In the genomic region with DNA sequence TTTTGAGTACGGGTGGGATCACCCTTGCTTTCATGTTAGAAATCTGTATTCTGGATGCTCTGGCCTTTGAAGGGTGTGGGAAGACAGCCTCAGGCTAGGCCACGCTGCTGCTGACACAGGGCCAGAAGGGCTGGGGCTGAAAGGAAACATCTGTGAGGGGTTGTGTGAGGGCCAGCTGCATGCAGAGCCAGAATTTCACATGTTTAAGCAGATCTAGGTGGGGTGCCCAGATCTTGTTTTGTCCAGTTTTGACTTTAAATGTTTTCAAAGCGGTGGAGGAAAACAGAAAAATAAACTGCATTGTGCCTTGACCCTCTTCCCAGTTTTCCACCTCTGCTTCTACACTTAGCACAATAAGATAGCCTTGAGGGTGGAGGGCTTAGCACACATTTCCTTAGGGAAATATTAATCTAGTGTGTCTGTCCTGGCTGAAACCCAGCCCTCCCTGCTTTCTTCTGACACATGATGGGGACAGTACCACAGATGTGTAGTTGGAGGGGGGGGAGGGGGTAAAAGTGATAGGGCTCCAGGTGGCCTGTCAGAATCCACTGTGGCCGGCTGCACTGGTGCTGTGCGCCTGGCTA, we compare ENCODE assay signal across 9 mouse cellular contexts. TPM values are rescaled to one million over a fixed set of nuclear protein-coding genes. Genes with fewer than 3 reads are reported as not detected.
DNase-seq lines count a peak whose midpoint lies in the region; ATAC-seq lines count a peak whose summit lies in the region.
"Had no signal": no experiment of that assay in that cellular context is flagged by ENCODE, and none has a peak within 500 bp of the region (broad histone marks: within the 10 kb centered on the region; RNA-seq: fewer than 3 reads in every experiment).

No protein-coding gene starts in this region.

- H3K27ac ChIP-seq in heart, embryonic 16.5 days (ENCODE audit: low read length), result peak overlapping the region; percentile 54
- H3K27ac ChIP-seq: liver, embryonic 14.5 days had no signal

- no peak overlapping the region for H3K9ac ChIP-seq in heart, embryonic 16.5 days (ENCODE audit: low read length)
- H3K9ac ChIP-seq: liver, embryonic 14.5 days had no signal

- H3K4me1 ChIP-seq in heart, embryonic 16.5 days (ENCODE audit: control insufficient read depth, insufficient read depth, low read length), result peaks cover 3% of the 10 kb centered on the region

- no peak overlapping the region for H3K4me2 ChIP-seq in heart, embryonic 16.5 days (ENCODE audit: low read depth, low read length)

- 55% methylated on average over 5 of the region's 5 CpGs for WGBS in heart, embryonic 16.5 days

- H3K9me3 ChIP-seq in heart, embryonic 16.5 days (replicated peaks; ENCODE audit: control insufficient read depth, low read length), result peaks cover 5% of the 10 kb centered on the region

- peak; percentile 56 for DNase-seq in urinary bladder, postnatal 25 days (ENCODE audit: low spot score)
- no peak for DNase-seq in urinary bladder, postnatal 10 days (ENCODE audit: low spot score)
- DNase-seq in kidney, postnatal 10 days, result peak; percentile 84
- peak; percentile 72 for DNase-seq in skeletal muscle tissue, adult 2 months (ENCODE audit: low read depth, low spot score)
- no peak for DNase-seq in right cerebral cortex, postnatal 36 days (ENCODE audit: low spot score in 2 of 2)
- DNase-seq in cerebellum, adult 11-12 months, result no peak

- H3K27me3 ChIP-seq in heart, embryonic 16.5 days (ENCODE audit: control insufficient read depth, insufficient read depth, low read length), result no peaks in the 10 kb centered on the region

- ATAC-seq in heart, embryonic 16.5 days (replicated peaks; ENCODE audit: extremely low read depth, insufficient read depth, low FRiP score), result peak; percentile 80
- ATAC-seq in erythroblast, adult 5-6 weeks (replicated peaks; ENCODE audit: low FRiP score, poor library complexity, severe bottlenecking), result no peak

- H3K36me3 ChIP-seq in heart, embryonic 16.5 days (ENCODE audit: control insufficient read depth, insufficient read depth), result peaks cover 32% of the 10 kb centered on the region

- H3K4me3 ChIP-seq in heart, embryonic 16.5 days (ENCODE audit: low read length), result no peak overlapping the region

RNA-seq across cellular contexts. Expression of a gene that starts 11.8 kb away (rescaled TPM):
- polyA plus RNA-seq in heart, embryonic 16.5 days (2015; fragmentation: Nextera tagmentation; extraction: Ambion mirVana), result 2.7 and 2.8 TPM in 2 replicates
- total RNA-seq in erythroblast, adult 5-6 weeks (2015; ENCODE audit: low replicate concordance), result not detected in 2 replicates
- not detected in 2 replicates for total RNA-seq in erythroblast, adult 5-6 weeks (2017; ENCODE audit: low replicate concordance)

RNA-seq across cellular contexts. Expression of a gene that starts 26.0 kb away (rescaled TPM):
- 81.0 and 87.6 TPM in 2 replicates for polyA plus RNA-seq in heart, embryonic 16.5 days (2015; fragmentation: Nextera tagmentation; extraction: Ambion mirVana)
- 6.5 and 12.3 TPM in 2 replicates for total RNA-seq in erythroblast, adult 5-6 weeks (2015; ENCODE audit: low replicate concordance)
- 12.9 and 24.5 TPM in 2 replicates for total RNA-seq in erythroblast, adult 5-6 weeks (2017; ENCODE audit: low replicate concordance)

RNA-seq across cellular contexts. Expression of a gene that starts 26.0 kb away (rescaled TPM):
- 49.7 and 53.2 TPM in 2 replicates for polyA plus RNA-seq in heart, embryonic 16.5 days (2015; fragmentation: Nextera tagmentation; extraction: Ambion mirVana)
- total RNA-seq in erythroblast, adult 5-6 weeks (2015; ENCODE audit: low replicate concordance), result 11.7 and 24.9 TPM in 2 replicates
- total RNA-seq in erythroblast, adult 5-6 weeks (2017; ENCODE audit: low replicate concordance), result 8.4 and 15.1 TPM in 2 replicates

Comparison
In these comparisons a context has a peak if more than half of its experiments do, and no peak if none do; other contexts are left out.
1. DNase-seq: peak in urinary bladder, postnatal 25 days (single experiment), kidney, postnatal 10 days (single experiment) and skeletal muscle tissue, adult 2 months (single experiment); none in urinary bladder, postnatal 10 days (single experiment), right cerebral cortex, postnatal 36 days (0 of 2) and cerebellum, adult 11-12 months (single experiment).